Mouse (Mus musculus): ENCODE measurements around the gene Morn3.

Morn3 gene

DNA sequence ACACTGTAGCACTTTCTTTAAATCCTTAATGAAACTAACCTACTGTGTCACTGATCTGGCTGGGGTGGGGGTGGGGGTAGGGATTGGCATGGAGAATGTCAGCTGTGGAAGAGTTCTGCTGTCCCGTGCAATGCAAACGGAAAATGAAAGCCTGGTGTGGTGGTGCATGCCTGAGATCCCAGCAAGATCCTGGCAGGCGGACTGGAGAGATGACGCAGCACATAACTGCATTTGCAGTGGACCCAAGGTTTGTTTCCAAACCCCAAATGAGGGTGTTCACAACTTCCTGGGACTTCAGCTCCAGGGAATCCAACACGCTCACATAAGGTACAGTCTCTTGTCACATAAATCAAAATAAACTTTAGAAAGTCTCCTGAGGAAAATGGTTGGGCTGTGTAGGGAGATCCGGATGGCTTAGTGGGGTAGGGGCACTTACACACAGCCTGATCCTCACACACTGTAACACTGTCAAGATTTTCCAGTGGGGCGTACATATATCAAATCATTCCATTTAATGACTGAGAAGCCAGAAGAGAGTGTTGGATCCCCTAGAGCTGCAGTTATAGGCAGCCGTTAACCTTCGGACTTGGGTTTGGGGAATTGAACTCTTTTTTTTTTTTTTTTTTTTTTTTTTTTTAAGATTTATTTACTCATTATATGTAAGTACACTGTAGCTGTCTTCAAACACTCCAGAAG lies 14.0 kb upstream of the Morn3 start:
- 77% methylated on average over 9 of the region's 9 CpGs for WGBS

DNA sequence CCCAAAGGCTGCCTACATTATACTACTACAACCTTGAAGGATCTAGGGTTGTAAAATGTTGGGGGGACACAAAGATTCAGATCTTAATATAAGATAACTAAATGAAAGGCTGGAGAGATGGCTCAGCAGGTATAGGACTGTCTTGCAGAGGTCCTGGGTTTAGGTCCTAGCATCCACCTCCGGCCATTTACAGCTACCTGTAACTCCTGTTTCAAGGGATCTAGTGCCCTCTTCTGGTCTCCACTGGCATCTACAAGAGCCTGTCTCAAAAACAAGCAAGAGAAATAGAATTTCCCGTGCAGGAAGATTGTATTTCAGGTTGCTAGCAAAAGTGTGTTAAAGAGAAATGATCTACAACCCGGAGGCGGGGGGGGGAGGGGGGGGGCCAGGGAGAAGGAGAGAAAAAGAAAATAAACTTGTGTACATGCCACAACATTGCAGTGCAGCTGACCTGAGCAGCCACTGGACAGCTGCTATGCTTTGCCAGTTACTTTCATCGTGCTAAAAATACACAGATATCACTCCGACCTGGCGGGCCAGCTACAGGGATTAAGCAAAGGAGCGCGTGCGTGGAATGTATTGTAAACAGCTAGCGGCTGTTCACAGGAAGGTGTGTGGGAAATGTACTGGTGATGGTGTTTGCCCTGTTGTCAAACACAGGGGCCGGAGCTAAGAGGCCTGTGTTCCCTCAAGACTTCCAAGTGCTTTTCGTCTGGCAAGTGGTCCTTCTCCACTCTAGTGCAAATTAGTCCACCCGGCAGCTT lies 13.1 kb upstream of the Morn3 start:
- 26% methylated on average over 14 of the region's 14 CpGs for WGBS

DNA sequence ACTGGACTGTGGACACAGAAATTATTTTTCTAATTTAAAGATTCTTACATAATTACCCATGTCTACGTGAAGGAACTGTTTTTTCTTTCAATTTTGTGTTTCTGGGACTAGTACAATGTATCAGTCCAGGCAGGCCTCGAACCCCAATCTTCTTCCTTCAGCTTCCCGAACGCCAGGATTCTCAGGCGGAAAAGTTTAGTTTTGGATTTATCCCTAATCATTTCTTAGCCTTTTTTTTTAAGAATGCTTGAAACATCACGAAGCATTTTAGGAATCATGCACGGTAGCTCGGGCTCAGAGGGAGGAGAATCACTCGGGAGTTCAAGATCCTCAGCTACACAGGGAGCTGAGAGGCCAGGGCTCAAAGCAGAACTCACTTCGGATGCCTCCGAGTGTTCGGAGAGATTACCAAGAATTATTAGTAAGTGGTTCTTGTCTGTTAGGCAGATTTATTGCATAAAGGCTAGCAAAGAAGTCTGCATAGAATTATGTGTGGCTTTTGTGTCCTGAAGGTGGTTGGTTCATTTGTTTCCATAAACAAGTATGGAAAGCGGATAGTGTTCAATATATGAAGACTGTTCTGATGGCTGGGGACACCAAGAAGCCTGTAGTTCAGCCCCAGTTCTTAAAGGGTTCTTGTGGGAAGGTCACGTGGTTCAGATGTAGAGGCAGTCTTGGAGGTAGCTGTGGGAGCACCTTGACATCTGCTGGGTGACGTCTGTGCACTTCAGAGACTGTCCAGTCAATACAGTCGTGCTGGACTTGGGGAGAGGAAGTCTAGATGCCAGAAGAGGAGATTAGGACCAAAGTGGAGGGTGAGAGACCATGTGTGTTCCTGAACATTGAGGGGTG lies 11.7 kb upstream of the Morn3 start:
- 37% methylated on average over 16 of the region's 16 CpGs for WGBS

DNA sequence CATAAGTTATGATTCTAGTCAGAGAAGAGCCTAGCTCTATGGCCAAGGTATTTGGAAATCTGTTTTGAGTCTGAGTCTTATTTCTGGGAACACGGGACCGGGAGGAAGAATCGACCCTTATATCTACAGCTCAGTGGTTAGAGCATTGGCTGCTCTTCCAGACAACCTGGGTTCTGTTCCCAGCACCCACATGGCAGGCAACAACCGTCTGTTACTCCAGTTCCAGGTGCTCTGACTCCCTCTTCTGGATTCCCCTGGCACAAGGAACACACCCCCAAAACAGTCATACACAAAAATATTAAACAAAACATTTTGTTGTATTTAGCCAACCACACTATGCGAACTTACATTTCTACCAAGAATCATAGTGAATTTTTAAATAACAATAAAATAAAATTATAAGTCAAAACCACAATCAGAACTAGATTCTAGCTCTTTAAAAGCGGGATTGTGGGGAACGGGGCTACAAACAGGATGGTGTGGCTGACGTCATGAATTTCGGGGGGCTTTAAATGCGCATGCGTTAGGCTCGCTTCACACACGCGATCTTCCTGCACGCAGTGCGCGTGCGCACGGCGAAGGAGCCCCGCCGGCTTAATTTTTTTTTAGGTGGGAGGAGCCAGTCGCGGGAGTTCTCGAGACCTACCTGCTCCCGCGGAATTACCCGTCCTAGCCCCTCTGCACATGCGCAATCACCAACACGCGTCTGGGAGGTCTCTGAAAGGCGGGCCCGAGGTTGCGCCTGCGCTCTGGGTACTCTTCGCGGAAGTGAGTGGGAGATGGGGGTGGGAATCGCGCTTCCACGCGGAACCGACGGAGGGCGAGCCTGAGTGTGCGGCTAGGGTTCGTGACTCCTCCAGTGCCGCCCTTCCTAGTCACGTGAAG lies 10.8 kb upstream of the Morn3 start:
- 8% methylated on average over 48 of the region's 48 CpGs for WGBS

DNA sequence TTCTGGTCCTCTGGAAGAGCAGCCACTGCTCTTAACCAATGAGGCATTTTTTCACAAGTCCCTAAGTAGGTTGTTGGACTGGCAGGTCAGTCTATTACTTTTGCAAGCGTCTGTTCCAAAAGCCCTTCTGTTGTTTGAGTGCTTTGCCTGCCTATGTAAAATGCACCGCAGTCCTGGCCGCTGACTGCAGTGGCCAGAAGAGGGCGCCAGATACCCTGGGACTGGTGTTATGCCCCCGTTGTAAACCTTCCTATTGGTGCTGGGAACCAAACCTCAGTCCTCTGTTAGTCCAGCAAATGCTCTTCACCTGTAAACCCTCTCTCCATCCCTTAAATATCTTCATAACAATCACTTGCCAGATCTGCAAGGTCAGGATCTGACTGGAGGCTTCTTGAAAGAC lies 4.9 kb upstream of the Morn3 start:
- WGBS: 86% methylated on average over 5 of the region's 5 CpGs

DNA sequence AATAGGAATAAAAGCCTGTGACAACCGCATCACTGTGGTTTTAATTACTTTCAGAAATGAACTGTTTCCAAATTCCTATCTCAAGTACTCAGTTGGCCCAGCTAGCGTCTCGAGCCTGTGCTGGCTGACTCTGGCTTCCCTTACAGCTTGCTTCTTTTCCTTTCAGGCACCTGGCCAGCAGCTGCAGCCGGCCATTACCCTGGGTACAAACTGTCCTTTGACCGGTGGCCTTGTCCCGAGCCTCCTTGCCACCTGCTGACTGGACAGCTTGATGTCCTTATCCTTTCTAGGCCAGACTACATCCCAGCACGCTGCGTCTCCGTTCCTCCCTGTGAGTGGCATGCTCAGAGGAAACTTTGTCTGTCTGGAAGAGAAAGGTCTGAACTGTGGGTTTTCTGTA lies 4.1 kb upstream of the Morn3 start:
- 55% methylated on average over 9 of the region's 9 CpGs for WGBS

DNA sequence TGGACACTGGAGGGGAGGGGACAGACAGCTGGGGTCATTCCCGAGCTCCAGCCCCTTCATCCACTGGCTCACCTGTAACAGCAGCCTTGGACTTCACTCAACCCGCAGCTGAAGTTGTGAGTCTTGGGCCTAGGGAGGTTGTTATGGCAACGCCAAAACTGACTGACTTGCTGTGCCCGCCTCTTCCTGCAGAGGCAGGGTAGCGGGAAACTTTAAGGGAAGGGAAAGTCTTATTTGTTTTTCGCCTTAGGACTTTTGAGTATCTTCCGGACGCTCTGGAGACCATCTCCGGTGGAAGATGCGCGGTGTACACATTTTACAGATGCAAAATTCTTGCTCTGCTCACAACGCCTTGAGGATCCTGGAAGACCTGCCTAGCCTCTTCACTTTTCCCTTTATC lies 2.5 kb upstream of the Morn3 start:
- 13% methylated on average over 12 of the region's 12 CpGs for WGBS

DNA sequence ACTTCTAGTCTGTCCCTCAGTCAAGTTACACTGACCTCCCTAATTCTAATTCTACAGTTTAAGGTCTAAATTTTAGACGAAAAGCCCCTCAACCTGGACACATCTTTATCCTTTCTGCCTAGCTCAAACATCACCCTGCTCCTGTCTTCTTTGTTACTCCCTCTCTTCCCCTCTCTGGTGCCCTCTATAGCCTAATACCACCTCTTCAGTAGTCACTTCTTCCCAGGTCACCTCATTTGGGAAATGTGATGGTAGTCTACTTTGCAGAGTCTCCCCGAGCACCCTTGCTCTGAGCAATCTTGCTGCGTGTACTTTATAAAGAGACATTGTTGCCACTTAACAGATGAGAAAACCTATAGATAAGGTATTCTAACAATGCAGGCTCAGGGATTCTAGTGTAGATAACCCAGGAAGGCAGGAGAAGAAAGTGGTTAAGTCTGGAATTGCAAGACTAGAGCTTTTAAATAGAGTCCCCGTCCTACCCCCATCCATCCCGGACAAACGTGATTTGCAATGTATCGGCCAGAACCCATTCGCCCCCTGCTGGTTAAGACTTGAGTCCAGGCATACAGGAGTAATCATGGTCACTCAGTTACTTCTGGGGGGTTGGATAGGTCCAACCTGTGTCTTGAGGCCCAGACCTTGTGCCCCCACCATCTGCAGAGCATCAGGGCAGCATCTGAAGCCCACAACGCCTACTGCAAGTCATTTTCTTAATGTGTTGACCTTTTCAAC lies 1.1 kb downstream of the Morn3 start:
- 30% methylated on average over 9 of the region's 9 CpGs for WGBS

DNA sequence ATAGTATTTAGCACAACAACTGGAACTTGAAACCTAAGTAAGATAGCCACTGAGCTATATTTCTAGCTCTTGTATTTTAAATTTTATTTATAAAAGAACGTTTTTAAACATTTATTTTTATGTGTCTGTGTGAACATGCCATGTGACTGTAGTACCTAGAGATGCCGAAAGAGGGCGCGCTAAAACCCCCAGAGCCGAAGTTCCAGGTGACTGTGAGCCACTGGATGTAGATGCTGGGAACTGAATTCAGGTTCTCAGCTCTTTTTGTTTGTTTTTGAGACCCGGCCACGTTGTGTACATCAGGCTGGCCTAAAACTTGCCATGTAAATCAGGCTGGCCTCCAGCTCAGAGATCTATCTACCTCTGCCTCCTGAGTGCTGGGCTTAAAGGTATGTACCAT lies 3.0 kb downstream of the Morn3 start:
- 28% methylated on average over 7 of the region's 7 CpGs for WGBS

DNA sequence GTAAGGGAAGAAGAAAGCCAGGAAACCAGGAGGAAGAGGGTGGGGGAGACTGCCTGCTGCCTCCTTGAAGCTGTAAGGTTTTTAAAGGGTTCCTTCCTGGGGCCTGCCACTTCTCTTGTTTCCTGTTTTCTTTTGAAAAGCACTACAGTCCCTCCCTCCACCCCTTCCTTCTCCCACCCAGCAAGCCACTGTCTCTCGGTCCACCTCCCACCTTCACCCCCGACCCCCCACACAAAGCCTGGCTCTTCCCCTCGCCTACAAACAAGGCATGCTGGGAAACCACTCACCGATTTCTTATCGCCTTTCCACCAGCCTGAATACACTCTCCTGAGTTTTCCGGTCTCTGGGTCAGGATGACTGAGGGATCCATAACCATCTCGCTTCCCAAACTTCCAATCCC lies 6.0 kb downstream of the Morn3 start:
- WGBS: 66% methylated on average over 7 of the region's 7 CpGs

DNA sequence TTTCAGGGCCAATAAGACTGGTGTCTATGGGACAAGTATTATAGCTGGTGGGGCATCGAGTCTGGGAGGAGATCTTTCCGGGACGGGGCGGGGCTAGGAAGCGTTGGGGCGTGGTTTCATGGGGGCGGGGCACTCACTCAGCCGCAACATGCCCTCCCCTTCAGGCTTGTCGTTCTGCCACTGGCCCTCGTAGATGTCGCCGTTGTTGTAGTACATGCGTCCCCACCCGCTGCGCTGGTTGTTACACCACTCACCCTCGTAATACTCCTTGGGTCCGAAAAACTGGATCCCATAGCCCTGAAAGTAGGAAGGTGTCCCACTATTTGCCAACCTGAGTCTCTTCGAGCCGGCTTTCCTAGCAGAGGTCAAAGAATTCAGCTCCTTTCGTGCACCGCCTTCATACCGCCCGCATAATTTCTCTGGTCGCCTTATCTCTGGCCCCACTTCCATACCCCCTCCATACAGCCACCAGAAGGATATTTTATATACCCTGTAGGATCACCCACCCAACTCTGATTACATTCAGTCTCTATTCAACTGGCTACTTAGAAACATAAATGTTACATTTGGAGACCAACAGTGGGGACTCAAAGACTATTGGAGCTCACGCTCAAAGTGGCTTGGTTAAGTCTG lies 7.6 kb downstream of the Morn3 start:
- 9% methylated on average over 25 of the region's 25 CpGs for WGBS

DNA sequence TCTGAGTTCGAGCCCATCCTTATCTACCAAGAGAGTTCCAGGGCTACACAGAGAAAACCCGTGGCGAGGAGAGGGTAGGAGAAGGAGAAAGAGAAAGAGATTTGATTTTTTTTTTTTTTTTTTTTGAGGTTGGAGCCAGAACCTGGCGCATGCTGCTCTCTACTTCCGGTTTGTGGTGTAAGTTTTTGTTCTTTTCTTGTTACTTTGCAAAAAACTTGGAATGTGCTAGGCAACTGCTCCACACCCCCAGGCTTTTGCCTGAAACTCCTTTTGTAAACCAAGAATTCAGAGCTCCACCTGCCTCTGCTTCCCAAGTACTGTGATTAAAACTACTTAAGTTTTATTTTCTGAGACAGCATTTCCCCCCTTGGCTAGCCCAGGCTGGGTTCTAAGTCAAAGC lies 8.7 kb downstream of the Morn3 start:
- WGBS: 51% methylated on average over 5 of the region's 5 CpGs

DNA sequence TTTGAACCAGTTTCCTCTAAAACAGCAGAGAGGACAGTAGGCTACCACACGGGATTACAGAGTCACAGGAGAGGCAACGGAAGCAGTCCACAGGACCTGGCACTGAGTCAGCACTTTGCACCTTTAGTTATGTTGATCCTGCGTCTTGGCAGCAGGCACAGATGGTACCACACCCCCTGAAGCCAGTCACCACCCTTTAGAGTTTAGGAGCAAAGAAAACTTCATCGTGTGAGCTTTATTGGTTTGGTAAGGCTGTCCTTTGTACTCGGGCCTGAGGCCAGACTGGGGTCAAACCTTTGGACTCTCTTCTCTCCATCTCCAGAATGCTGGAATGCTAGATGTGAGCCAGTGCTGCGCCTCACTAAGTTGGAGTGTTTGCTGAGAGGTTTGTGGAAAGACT lies 11.3 kb downstream of the Morn3 start:
- 38% methylated on average over 6 of the region's 6 CpGs for WGBS

DNA sequence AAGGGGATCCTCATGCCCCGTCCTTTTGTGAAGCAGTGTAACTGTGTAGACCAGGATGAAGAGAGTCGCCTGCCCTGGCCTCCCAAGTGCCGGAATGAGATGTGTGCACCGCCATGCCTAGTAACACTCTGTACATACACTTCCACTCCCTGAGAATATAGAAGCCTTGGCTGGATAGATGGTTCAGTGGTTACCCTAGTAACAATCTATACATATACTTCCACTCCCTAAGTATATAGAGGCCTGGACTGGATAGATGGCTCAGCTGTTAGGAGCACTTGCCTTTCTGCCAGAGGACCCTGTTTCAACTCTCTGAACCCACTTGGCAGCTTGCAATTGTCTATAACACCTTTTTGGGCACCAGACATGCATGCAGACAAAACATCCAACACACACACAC lies 11.7 kb downstream of the Morn3 start:
- WGBS: 88% methylated on average over 4 of the region's 4 CpGs

DNA sequence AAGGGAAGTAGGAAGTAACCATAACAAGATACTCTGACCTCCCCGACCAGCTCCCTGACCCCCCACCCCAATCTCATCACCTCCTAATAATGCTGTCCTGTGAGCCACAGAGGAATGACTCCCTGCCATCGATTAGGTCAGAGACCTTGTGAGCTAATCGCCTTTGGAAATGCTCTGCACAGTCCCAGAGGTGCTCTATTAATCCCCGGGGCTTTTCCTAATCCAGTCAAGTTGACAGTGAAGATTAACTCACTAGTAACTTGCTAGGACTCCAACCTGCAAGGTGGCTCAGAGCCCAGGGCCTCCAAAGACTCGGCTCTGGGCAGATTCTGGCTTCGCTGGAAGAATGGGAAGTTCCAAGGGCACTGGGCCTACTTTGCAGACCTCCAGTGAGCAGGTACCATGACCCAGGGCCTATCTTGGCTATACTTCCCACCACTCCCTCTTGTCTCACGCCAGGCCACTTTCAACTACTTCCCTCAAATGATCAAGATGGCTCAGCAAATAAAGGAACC lies 13.1 kb downstream of the Morn3 start:
- 78% methylated on average over 7 of the region's 7 CpGs for WGBS

DNA sequence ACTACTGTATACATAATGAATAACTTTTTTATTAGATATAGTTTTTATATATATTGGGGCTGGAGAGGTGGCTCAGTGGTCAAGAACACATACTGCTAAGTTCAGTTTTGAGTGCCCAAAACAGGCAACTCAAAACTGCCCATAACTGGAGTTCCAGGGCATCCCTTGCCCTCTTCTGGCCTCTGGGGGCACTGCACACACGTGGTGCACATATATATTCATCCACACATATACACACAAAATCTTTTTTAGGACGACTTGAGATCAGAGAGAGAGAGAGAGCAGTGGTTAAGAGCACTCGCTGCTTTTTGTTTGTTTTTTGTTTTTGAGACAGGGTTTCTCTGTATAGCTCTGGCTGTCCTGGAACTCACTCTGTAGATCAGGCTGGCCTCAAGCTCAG lies 15.5 kb downstream of the Morn3 start:
- 94% methylated on average over 3 of the region's 3 CpGs for WGBS

DNA sequence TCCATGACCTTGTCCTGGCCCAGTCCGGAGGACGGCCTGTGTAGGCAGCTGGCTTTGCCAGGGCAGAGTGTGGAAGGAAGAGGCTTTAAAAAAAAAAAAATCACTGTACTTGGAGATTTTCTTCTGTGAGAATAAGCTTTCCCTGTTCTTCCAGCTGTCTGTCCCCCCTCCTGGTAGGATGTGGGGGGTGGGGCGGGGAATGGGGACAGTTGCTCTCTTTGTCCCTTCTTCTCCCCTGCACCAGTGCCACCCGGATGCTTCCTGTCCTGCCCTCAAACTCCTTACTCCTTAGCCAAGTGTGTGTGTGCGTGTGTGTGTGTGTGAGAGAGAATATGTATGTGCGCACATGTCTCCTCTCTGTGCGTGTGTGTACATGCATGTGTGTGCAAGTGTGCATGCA lies 17.1 kb downstream of the Morn3 start:
- 75% methylated on average over 7 of the region's 7 CpGs for WGBS

DNA sequence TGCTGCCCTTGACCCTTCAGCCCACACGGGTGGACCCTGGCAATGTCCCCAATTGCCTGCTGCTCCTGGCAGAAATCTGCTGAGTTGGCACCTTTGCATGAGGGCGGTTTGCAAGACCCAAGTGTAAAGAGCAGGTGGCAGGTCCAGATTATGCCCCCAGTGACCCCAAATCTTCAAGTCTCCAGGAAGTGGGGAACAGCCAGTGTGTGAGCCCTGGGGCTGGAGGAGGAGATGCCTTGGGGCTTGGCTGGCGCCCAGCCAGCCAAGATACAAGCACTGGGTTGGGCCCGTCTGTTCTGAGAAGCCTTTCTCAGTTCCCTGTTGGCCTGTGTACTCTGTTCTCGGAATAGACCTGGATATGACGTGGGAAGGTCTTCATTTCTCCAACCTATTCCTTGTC lies 19.4 kb downstream of the Morn3 start:
- WGBS: 60% methylated on average over 6 of the region's 6 CpGs

DNA sequence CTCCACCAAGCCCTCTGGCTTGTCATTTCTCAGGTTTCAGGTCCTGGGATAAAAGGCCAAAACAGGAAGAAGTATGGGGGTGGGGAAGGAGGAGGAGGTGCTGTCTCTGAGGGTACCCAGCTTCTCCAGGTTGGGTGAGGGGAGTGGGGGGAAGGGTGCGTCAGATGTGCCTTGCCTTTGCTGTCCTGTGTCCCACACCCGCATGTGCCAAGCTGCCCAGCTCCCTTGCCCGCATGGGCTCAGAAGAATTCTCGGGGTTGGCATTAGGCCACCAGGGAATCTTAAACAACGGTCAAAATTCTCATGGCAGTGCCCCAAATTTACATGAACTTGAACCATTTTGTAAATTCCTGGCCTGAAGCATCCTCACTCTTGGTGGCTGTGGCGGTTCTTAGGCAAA lies 20.4 kb downstream of the Morn3 start:
- 72% methylated on average over 6 of the region's 6 CpGs for WGBS

DNA sequence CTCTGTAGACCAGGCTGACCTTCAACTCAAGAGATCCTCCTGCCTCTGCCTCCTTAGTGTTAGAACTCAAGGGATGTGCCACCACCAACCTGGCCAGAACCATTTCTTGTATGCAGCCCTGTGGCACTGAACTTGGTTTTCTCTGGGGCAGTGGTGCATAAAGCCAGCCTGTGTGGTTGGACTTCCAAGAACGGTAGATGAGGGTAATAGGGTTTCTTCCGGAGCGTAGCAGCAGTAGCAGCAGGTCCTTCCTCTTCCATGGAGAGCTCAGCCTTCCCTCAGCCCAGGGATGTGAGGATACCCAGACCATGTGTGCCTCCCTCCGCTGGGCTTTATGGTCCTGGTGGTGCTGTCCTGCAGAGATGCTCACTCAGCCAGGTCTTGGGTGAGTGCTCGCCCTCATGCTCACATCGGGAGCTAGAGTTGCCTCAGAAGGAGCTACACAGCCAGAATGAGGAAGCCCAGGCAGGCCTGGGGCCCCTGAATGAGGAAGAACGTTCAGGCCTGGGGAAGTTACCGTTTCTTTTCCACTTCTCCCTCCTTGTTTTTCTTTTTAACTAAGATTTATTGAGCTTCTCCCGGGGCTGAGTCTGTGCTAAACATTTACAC lies 21.7 kb downstream of the Morn3 start:
- 81% methylated on average over 9 of the region's 9 CpGs for whole genome bisulfite sequencing

Measured in cerebral cortex, adult 2 months (tissue).